Mouse (Mus musculus): ENCODE results near the gene Mt2.

- no peak for TF ChIP-seq CTCF (IDR thresholded peaks at IDR 0.05; ENCODE audit: extremely low read depth, insufficient read depth, low read length)
- no peak for TF ChIP-seq POLR2A (IDR thresholded peaks at IDR 0.05; ENCODE audit: extremely low read depth, insufficient read depth, low read length)
These were observed 35.0 kb downstream of the Mt2 start for GRCm38 (mm10) chr8:94207491-94207890.

Data from cortical plate, adult 2 months (tissue).